Mouse (Mus musculus) kidney, adult 2 months (tissue): ENCODE data around the gene Casp8. TPM values are rescaled to one million over a fixed set of nuclear protein-coding genes. Genes with fewer than 3 reads are reported as not detected.

Source experiments
- DNase-seq: peaks from one replicate; pipeline ENCODE4 v3.0.0; 2021
- H3K27ac ChIP-seq: fragments of 200-500 bp; 2 replicates; pipeline ENCODE4 v1.5.1; 2012; ENCODE audit warnings: low read depth, low read length, control low read depth, inconsistent platforms; ENCODE audit not compliant: insufficient read depth
- H3K27me3 ChIP-seq: fragments of 200-500 bp; replicated peaks from 2 replicates; pipeline ENCODE4 v1.6.1; 2012; ENCODE audit warnings: mild to moderate bottlenecking, moderate library complexity, low read length, inconsistent platforms; ENCODE audit not compliant: control insufficient read depth, insufficient read depth
- H3K36me3 ChIP-seq: fragments of 200-500 bp; 2 replicates; pipeline ENCODE4 v1.6.1; 2012; ENCODE audit warnings: mild to moderate bottlenecking, moderate library complexity, low read length, inconsistent platforms; ENCODE audit not compliant: control insufficient read depth, insufficient read depth
- H3K4me1 ChIP-seq: fragments of 200-500 bp; 2 replicates; pipeline ENCODE4 v1.6.1; 2011; ENCODE audit warnings: low read length; ENCODE audit not compliant: control insufficient read depth, insufficient read depth
- H3K4me3 ChIP-seq: fragments of 200-500 bp; 2 replicates; pipeline ENCODE4 v1.5.1; 2011; ENCODE audit warnings: mild to moderate bottlenecking, low read depth, low read length, control low read depth; ENCODE audit not compliant: insufficient read depth
- CTCF ChIP-seq: fragments of 200-500 bp; conservative IDR thresholded peaks from 2 replicates; pipeline ENCODE4 v1.5.1; 2011; ENCODE audit warnings: low read depth, mild to moderate bottlenecking, control low read depth, low read length, moderate library complexity, mixed read lengths; ENCODE audit not compliant: insufficient read depth, insufficient read length
- POLR2A ChIP-seq: fragments of 200-500 bp; IDR thresholded peaks from one replicate; pipeline ENCODE4 v1.6.1; 2011; ENCODE audit warnings: low read depth, low read length, control low read depth
- WGBS: fragments of 180-500 bp; shearing (Covaris S2); methylation state at CpG from one replicate; pipeline ENCODE4 v1.1.7; 2018; 5-methylcytosine and 5-hydroxymethylcytosine counted together
- polyA plus RNA-seq: library from polyadenylated mRNA; depleted of rRNA; stranded (reverse); fragments of >200 nt; gene quantifications from 2 replicates; pipeline ENCODE4 v1.2.3, GENCODE M21; 2012

Casp8 gene
- polyA plus RNA-seq, 1 experiment: 6.9 TPM

DNA sequence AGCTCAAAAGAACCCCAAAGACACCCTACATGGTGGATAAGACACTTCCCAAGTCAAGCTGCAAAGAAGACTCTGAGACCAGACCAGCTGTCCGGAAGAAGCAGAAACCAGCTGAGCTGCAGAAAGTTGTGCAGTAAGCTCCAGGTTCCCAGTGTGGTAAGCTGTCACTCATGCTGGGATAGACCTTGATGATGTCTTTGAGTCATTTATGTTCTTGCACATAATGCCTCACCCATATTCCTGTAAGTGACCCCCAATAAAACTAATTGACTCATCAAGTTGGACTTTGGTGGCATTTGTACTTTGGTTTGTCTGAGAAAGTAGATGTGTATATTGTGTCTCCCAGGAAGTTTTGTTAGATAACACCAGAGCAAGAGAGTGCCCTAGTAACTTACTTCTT lies 17.6 kb upstream of the Casp8 start:
- no peak overlapping the region for H3K27ac ChIP-seq
- TF ChIP-seq CTCF: no peak
- TF ChIP-seq POLR2A: no peak
- peaks cover 3% of the 10 kb centered on the region; the same call in 1 of the 2 replicates for H3K4me1 ChIP-seq
- 100% methylated on average over 1 of the region's 1 CpGs for WGBS
- DNase-seq: no peak
- no peaks in the 10 kb centered on the region for H3K36me3 ChIP-seq
- H3K4me3 ChIP-seq: no peak overlapping the region
- H3K27me3 ChIP-seq: no peaks in the 10 kb centered on the region

DNA sequence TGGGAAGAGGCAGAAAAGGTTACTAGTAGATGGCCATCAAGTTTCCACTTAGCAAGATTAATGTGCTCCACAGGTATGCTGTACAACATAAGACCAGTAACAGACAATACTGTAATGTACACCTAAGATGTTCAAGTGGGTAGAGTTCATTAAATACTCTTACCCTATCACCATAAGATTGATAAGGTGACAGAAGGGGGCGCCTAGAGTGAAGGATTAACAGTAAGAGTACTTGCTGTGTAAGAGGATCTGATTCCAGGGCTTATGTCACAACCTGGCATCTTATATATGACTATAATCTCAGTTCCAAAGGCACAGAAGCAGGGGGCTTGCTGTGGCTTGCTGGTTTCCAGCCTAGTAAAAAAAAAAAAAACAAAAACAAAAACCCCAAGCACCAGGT lies 16.9 kb upstream of the Casp8 start:
- Histone ChIP-seq H3K4me3 (no peak overlapping the region), H3K36me3 (no peaks in the 10 kb centered on the region), H3K27me3 (no peaks in the 10 kb centered on the region), H3K4me1 (peaks cover 1% of the 10 kb centered on the region; the same call in 1 of the 2 replicates), H3K27ac (no peak overlapping the region)
- TF ChIP-seq CTCF (no peak), POLR2A (no peak)
- WGBS: 49% methylated on average over 1 of the region's 1 CpGs
- no peak for DNase-seq

DNA sequence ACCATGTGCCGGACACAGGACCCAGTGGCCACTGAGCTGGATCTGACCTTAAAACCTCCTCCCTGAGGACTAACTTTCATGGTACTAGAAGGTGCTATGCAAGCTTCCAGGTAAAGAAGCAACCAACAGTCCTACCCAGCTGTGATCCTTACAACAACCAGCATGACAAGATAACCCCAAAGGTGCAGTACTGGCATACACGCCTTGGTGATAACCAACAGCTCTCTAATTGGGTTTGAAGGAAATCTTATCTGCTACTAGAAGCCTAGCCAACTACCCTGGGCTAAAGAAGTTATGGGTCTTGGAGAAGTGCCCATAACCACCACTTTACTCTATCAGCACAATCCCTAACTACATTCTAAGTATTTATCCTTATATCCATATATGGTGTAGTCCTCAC lies 8.9 kb upstream of the Casp8 start:
- H3K4me1 ChIP-seq: no peaks in the 10 kb centered on the region
- H3K27me3 ChIP-seq: no peaks in the 10 kb centered on the region
- H3K27ac ChIP-seq: no peak overlapping the region
- no peak for DNase-seq
- no peak for TF ChIP-seq POLR2A
- TF ChIP-seq CTCF: no peak
- WGBS: 96% methylated on average over 2 of the region's 2 CpGs
- H3K4me3 ChIP-seq: no peak overlapping the region
- H3K36me3 ChIP-seq: no peaks in the 10 kb centered on the region

DNA sequence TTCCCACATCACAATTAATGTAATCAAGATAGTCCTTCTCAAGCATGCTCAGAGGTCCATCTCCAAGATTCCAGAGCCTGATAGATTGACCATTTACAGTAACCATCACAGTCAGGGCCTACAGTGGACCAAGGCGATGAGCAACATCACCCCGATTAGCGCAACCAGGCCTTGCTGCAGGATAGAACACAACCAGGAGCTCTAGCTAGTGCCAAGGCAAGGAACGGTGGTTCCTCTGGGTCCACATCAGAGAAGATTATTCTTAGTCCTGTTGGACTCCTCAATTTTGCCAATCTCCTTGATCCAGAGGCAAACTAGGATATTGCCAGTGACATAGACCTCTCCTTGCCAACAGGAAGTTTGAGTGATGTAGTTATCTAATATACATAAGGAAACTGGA lies 6.8 kb upstream of the Casp8 start:
- DNase-seq: no peak
- Histone ChIP-seq H3K36me3 (no peaks in the 10 kb centered on the region), H3K27me3 (no peaks in the 10 kb centered on the region), H3K27ac (no peak overlapping the region), H3K4me1 (no peaks in the 10 kb centered on the region), H3K4me3 (no peak overlapping the region)
- 97% methylated on average over 4 of the region's 4 CpGs for WGBS
- TF ChIP-seq POLR2A (no peak), CTCF (no peak)

DNA sequence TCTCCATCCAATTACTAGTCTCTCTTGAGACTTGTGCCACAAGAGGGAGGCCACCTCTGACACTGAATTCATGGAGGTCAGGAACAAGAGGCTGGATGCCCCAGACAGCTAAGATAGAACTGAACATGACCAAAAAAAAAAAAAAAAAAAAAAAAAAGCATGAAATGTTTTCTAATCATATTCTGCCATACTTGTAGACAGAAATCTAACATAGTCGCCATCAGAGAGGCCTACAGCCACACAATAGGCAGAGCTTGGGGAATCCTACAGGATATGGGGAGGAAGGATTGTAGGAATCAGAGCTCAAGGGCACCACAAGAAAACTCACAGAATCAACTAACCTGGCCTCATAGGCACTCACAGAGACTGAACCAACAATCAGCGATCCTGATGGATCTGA lies 469 bp upstream of the Casp8 start:
- Histone ChIP-seq H3K36me3 (no peaks in the 10 kb centered on the region), H3K4me3 (peak overlapping the region; percentile 86), H3K27ac (peak overlapping the region; percentile 94), H3K27me3 (no peaks in the 10 kb centered on the region), H3K4me1 (peaks cover 10% of the 10 kb centered on the region; the same call in 1 of the 2 replicates)
- DNase-seq: no peak
- WGBS: 45% methylated on average over 2 of the region's 2 CpGs
- TF ChIP-seq POLR2A (no peak), CTCF (no peak)

DNA sequence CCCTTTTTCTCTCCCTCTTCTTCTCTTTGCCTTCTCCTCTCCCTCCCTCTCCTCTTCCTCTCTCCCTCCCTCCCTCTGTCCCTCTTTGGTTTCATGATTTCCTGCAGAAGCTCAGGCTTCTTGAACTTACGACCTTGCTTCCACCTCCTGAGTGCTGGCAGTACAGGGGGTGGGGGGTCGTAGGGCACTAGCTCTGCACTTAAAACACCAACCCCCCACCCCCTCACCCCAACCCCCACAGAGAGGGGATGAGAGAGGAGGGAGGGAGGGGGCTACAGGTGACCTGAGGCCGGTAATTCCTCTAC lies 837 bp downstream of the Casp8 start:
- Histone ChIP-seq H3K4me3 (peak overlapping the region; percentile 86), H3K27ac (peak overlapping the region; percentile 94), H3K36me3 (no peaks in the 10 kb centered on the region), H3K27me3 (no peaks in the 10 kb centered on the region), H3K4me1 (peaks cover 10% of the 10 kb centered on the region; the same call in 1 of the 2 replicates)
- TF ChIP-seq POLR2A: no peak
- TF ChIP-seq CTCF: no peak
- DNase-seq: no peak
- 0% methylated on average over 3 of the region's 3 CpGs for WGBS

DNA sequence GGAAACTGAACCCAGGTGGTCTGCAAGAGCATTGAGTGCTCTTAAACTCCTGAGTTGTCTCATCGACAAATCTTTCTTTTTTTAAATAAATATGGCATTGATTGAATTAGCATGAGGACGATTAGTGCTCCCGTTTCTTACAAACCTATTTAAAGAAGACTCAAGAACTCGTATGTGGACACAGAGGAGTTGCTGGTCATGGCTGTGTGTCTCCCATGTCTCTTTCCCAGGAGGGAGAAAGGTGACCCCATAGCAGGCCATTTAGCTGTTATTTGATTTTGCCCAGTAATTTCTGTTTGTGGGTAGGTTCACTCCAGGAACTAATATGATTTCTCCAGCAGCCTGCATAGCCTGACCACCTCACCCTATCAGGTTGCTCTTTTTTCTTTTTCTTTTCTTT lies 1.7 kb downstream of the Casp8 start:
- DNase-seq: no peak
- peaks cover 10% of the 10 kb centered on the region; the same call in 1 of the 2 replicates for H3K4me1 ChIP-seq
- H3K4me3 ChIP-seq: no peak overlapping the region
- TF ChIP-seq POLR2A (no peak), CTCF (no peak)
- H3K27me3 ChIP-seq: no peaks in the 10 kb centered on the region
- WGBS: 49% methylated on average over 4 of the region's 4 CpGs
- 0 out of 2 replicates have a peak overlapping the region, but pooled peaks have one; percentile 46 for H3K27ac ChIP-seq
- no peaks in the 10 kb centered on the region for H3K36me3 ChIP-seq

DNA sequence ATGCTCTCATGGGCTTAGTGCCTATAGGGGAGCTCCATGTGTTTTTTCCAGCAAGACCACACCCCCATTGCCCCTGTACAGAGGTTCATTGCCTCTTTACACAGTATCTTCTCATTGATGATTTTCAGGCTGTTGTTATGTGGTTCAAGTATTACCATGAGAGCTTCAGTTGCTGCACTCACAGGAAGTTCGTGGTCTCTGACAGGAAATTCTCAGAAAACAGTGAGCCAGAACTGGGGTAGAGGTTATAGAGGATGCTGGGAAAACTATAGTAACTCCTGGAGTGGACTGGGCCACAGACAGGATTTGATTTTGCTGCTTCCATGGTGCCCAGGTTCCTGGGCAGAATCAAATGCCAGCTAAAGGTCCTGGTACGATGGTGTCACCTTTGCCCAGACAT lies 2.2 kb downstream of the Casp8 start:
- no peak for TF ChIP-seq POLR2A
- no peak for TF ChIP-seq CTCF
- Histone ChIP-seq H3K4me3 (no peak overlapping the region), H3K4me1 (peaks cover 10% of the 10 kb centered on the region; the same call in 1 of the 2 replicates), H3K27ac (no peak overlapping the region), H3K27me3 (no peaks in the 10 kb centered on the region), H3K36me3 (no peaks in the 10 kb centered on the region)
- DNase-seq: peak; percentile 30
- 37% methylated on average over 2 of the region's 2 CpGs for WGBS
